Mouse (Mus musculus) cerebellum, adult 18-20 months (tissue): ENCODE measurements around the gene Map10.

Source experiments
- DNase-seq, 2 experiments: peaks; one replicate each; pipeline ENCODE4 v3.0.0; 2021

Map10 gene

GRCm38 (mm10) chr8:125670906-125671305 lies 1.3 kb downstream of the Map10 start:
- DNase-seq, result no peak

GRCm38 (mm10) chr8:125671371-125671770 lies 1.8 kb downstream of the Map10 start:
- no peak for DNase-seq

DNA sequence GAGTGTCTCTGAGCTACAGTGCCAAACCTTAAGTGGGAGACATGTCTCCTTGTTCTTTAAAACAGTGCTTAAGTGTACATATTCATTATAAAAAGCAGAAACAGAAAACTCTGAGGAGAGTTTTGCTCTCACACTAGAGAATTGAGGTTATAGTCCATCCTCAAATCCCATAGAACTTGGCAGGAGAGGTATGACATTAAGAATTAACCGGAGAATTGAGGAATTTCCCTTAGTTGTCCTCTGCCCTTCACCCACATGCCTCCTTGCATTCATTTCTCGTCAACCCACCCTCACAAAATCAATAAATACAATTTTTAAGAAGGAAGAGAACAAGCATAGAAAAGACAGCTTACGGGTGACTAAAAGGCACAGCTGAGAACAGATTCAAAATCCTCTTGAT lies 6.2 kb downstream of the Map10 start:
- DNase-seq, result no peak

- DNase-seq, result no peak
Observed at GRCm38 (mm10) chr8:125677484-125677883, 7.9 kb downstream of the Map10 start.

DNA sequence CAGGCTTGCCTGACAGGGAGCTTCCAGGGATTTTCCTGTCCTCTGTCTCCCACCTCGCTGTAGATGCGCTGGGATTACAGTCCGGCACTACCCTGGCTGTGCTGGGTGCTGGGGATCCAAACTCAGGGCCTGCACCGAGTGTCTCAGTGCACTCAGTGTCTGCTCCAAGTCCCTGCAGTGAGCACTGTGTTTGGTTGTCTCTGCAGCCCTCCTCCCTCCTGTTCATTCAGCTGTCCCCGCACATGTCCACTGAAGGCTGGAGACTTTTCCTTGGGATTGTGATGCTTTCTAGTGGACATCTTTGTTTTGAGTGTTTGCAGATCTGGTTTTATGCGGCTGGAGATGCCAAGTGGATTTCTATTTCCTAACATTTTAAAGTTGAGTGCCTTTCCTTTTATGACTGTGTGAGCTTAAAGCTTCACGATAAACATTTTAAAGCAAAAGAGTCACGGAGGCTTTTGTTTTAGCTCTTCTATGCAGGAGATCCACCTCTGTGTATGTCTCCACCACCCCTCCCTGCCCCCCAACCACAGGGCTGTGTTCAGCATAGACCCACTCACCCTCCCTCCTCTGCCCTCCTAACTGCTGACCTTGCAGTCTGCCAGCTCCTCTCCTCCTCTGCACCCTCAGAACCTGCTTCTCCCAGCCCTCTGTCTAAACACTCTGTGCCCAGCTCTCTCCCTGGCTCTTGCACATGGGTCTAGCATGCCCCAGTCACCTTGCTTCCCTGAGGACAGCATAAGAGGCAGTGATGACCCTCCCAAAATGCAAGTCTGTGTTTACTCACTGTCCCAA lies 9.4 kb downstream of the Map10 start:
- no peak for DNase-seq

DNA sequence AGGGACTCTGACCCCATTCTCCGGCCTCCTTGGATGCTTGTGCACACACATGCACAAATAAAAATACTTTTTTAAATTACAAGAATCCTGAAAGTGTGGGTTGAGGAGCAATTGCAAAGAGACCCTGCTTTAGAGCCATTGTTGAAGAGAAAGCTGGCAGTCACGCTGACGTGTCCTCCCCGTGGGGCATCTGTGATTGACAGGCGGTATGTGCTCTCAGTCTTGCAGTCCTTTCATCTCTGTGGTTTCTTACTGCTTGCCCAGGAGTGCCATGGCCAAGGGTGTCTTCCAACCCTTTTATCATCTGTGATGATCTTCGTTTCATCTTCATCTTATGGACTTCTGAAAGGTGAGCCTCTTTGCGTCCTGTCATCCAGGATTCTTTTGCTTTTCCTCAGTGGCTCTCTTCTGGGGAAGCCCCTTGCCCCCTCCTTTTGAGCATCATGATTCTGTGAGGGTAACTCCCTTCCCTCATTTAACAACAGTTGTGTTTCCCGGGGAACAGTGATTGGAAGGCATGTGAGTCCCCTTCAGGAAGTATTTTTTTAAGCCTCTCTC lies 11.3 kb downstream of the Map10 start:
- DNase-seq, result no peak

DNA sequence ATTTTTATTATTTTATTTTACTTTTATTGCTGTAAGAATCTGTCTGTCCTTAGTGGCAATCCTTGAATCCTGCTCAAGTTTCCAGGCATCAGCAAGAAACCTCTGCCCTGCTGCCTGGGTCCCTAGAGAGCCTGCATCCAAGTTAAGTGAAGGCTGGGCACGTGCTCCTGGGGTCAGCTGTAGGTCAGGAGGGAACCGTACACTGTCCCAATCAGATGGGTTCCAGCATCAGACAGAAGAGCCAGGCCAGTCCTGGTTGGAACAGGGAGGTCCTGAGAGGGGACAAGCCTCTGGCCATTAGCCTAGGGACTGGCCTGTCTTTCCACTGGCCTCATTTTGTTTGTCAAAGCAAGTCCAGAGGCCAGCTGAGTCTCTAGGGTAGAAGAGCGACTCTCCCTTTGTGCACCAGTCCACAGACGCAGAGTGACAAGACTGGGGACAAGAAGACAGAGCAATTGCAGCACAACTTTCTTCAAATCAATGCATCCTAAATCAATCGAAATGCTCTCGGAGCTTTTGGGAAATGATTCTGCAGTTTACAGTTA lies 15.7 kb downstream of the Map10 start:
- DNase-seq, result no peak

GRCm38 (mm10) chr8:125686221-125686865 lies 16.7 kb downstream of the Map10 start:
- DNase-seq, result no peak

DNA sequence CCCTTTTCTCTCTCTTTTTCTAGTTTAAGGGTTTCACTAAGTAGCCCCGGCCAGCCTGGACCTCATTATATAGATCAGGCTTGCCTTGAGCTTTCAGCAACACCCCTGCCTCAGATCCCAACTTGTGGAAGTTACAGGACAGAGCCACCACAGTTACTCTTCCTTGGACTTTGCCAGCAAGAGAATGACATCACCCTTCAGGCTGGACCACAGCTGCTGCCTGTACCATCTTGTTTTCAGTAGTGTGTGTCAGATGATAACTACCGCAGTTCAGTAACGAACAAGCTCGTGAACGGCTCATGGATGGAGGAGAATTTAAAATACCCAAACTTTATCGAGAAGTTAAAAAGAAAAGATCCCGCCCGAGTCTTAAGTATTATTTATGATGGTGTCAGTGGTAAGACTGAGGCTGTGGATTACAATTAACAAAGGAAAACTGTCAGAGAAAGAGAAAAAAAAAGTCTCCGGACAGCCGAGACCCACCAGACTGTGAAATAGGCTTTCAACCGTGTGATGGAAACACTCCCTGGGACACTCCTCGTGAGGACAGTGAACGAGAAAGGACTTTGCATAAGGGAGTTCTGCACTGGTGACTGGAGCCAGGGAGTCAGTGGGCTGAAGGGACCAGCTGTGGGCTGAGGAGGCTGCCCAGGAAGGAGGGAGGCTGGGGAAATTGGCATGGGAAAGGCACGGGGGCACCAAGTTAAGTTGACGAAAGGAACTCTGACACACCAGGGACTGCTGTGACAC lies 20.7 kb downstream of the Map10 start:
- DNase-seq, result no peak

DNA sequence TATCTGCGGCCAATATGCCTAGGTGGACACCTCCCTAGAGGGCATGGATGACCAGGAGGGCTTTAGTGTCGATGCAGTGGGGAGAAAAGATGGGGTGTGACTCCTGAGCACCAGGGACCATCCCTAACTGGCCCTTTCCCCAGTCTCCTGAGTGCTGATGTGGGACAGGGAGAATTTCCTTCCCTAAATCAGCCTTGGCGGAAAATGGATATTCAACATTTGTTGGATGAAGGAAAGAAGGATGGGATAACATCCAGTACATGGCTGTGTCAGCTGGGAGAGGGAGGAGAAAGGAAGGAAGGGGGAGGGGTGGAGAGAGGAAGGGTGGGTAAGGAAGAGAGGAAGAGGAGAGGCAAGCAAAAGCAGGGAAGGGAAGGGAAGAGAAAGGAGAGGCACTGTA lies 21.3 kb downstream of the Map10 start:
- no peak for DNase-seq

- DNase-seq, result no peak
Observed at GRCm38 (mm10) chr8:125692447-125692846, 22.8 kb downstream of the Map10 start.

- no peak for DNase-seq
Observed at GRCm38 (mm10) chr8:125693197-125693596, 23.6 kb downstream of the Map10 start.

DNA sequence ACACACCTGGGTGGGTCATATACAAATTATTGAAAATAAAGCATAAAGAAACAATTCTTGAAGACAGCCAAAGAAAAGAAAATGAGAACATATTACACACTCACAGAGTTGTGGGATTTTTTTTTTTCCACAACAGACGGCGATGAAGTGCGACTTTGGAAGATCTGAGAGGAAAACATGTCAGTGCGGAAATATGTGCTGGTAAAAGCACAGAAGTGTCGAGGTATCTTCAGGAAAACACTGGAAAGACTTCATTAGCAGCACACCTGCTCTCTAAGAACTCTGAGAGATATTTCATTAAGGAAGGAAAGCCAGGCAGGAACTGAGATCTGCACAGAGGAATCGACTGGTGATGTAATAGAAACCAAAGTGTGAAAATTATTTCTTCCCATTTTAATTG lies 26.3 kb downstream of the Map10 start:
- DNase-seq, result no peak

DNA sequence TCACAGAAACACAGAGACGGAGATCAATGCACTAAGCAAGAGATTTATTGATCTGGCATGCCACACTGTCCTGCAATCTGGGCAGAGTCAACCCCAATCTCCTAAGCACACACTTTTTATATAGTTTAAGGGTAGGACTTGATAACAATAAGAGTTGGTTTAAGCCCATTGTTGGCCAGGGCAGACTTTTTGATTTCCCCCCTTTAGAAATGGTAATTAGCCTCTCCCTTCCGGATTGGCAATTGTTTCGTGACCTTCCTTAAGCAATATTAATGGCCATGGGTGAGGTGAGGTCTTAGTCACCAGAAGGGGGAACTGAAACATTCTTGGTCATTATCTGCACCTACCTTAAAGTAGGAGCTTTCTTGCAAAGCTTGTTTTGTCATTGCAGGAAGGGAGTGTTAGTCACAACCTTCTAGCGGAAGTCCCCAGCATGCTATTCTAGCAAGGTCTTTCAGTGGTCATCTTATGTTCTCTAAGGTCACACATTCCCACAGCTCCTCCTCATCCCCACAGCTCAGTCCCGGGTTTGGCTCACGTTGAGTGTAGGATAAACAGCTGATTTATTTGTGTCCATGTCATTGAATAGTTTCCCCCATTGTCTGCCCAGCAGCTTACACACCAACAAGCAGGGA lies 29.9 kb downstream of the Map10 start:
- no peak for DNase-seq

- no peak for DNase-seq
Observed at GRCm38 (mm10) chr8:125700407-125700806, 30.8 kb downstream of the Map10 start.

DNA sequence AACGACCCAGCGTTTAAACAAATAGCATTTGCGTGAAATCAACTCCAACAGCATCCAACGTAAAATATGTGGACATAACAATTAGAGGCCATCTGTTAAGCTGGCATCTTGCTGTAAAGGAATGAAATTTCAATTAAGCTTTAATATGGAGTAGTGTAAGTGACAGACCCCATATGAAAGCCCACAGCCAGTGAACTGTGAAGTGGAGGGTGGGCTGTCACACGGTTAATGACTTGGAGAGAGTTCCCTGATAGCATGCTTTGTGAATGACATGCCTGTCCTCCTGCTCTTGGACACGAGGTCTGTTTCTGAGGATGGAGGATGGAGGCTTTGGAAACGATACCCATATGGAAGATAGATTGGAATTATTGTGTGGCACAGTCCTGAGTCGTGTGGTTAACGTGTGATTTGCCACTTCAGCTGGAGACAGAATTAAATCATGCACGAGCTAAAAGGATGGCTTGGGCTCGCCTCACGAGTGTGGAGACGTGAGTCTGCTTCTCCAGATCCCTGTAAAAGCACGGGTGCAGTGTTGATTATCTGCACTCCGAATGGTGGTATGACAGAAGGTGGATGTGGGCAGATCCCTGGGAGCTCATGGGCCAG lies 33.4 kb downstream of the Map10 start:
- DNase-seq, result no peak

- no peak for DNase-seq
Observed at GRCm38 (mm10) chr8:125704434-125704833, 34.8 kb downstream of the Map10 start.

DNA sequence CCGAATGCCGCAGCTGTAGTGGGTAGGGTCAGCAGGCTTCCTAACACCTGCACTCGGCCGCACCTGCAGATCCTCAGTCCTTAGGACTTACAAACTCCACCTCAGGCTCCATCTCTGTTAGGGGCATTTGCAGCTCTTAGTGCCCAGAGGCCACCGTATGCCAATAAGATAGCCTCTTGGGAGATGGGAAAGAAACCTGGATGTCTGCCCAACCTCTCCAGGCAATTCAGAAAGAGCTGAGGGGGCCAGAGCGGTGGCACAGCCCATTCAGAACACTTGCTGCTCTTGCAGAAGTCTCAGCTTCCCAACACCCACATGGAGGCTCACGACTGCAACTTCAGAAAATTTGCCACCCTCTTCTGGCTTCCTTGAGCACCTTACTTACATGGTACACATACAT lies 36.2 kb downstream of the Map10 start:
- no peak for DNase-seq

DNA sequence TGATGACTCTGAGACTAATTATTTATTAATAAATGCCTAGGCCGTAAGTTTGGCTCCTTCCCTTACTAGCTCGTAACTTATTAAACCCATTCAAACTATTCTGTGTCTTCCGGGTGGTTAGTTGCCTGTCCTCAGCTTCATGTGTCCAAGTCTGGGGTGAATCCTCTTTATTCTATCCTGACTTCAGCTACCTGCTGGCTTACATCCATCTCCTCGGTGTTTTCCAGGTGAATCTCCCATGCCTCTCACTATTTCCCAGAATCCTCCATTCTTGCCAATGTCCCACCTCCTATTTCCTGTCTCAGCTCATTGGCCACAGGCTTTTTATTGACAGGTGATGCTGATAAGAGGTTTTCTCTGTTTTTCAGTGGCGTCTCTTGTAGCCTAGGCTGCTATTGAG lies 39.6 kb downstream of the Map10 start:
- no peak for DNase-seq

GRCm38 (mm10) chr8:125711514-125711913 lies 41.9 kb downstream of the Map10 start:
- DNase-seq, result no peak

GRCm38 (mm10) chr8:125716211-125716610 lies 46.6 kb downstream of the Map10 start:
- no peak for DNase-seq

GRCm38 (mm10) chr8:125716613-125717012 lies 47.0 kb downstream of the Map10 start:
- DNase-seq, result no peak
